Mouse (Mus musculus) brain, embryonic 14.5 days (tissue): ENCODE measurements at regions not wholly inside any gene's neighbourhood (a gene's known extent, or its start where the extent isn't known, plus 50 kb on each side); places are given as distances from the start of the nearest gene placed in this dataset.

ENCODE experiments used
- DNase-seq: peaks from one replicate; pipeline ENCODE4 v3.0.0-alpha.2; 2011; ENCODE audit warnings: low read depth
- CTCF ChIP-seq: fragments of 200-500 bp; IDR thresholded peaks from 2 replicates; pipeline ENCODE4 v1.5.1; 2012; ENCODE audit warnings: inconsistent platforms, mild to moderate bottlenecking, moderate library complexity, borderline replicate concordance; ENCODE audit not compliant: insufficient read depth, insufficient read length; ENCODE audit errors: extremely low read depth
- POLR2A ChIP-seq: fragments of 200-500 bp; IDR thresholded peaks from 2 replicates; pipeline ENCODE4 v1.6.1; 2012; ENCODE audit warnings: mild to moderate bottlenecking, inconsistent platforms, borderline replicate concordance; ENCODE audit not compliant: poor library complexity, insufficient read depth, insufficient read length, severe bottlenecking; ENCODE audit errors: extremely low read depth

DNA sequence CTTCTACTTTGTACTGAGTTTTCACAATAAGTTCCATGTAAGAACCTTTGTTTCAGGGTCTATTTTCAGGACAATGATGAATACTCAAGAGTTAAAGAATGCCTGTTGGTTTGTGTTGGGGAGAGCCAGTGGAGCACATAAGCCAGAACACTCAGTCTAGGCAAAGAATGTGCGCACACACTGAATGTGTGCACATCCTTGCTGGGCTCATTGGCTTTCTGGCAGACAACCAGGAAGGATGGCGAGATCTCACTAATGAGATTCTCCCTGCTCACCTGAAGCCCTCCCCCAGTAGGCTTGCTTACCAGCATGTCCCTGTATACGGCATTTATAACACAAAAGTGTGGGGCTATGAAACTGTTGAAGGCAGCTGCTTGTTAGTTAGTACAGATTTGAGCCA lies 411.0 kb downstream of the D3Ertd751e start:
- no peak for TF ChIP-seq CTCF
- no peak for TF ChIP-seq POLR2A
- DNase-seq = peak; percentile 34

DNA sequence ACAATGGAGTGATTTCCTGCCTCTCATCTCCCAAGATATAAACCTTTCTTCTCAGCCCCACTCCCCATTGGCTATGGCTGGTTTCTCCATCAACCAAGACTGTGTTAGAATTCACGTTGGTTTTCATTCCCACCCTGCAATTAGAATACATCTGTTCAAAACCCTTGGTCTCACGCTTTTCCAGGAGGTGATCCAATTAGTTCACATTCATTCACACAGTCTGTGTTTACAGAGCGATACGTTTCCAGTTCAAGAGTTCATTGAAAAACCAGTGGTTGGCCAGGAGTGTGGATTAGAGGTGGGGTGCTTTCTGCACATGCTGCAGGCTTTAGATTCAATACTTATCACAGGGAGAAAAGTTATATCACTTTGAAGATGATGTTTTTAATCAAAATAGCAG lies 412.5 kb downstream of the D3Ertd751e start:
- peak; percentile 74 for DNase-seq
- TF ChIP-seq POLR2A (no peak), CTCF (no peak)

DNA sequence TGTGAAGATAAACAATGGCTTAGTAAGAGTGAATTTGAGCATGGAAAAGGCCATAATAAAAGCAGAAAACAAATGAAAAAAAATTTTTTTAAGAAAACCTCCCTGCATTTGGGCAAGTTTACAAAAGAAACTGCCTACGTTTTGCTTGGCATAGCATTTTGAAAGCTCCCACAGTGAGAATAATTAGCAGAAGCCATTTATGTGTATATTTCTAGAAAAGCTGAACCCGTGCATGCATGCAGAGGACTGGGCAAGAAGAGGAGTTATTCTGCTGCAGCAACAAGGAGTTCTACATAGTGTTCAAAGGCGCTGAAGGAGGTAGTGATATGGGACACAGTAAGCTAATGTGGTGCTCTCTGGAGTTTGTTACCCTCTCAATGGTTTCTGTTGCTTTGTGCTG lies 421.3 kb downstream of the D3Ertd751e start:
- TF ChIP-seq POLR2A (no peak), CTCF (no peak)
- peak; percentile 25 for DNase-seq

DNA sequence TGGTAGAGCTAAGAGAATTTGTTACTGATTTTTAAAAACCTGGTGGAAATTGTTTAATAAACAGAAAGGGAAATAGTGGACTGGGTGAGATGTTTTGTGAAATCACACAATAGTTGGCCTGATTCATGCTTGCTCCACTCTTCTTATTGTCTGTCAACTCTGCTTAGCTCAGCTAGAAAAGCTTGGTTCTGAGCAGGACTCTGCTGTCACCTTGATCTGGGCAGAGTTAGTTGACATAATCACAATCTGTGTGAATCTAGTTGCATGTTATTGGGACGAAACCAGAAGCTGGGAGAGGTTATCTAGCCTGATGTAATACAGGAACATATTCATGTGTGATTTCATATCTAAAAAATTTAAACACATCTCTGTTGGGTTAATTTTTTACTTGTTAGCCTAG lies 456.8 kb downstream of the D3Ertd751e start:
- DNase-seq = no peak
- no peak for TF ChIP-seq CTCF
- TF ChIP-seq POLR2A = no peak

GRCm38 (mm10) chr3:42201373-42201772 lies 459.0 kb downstream of the D3Ertd751e start:
- DNase-seq = no peak
- TF ChIP-seq POLR2A (no peak), CTCF (no peak)

DNA sequence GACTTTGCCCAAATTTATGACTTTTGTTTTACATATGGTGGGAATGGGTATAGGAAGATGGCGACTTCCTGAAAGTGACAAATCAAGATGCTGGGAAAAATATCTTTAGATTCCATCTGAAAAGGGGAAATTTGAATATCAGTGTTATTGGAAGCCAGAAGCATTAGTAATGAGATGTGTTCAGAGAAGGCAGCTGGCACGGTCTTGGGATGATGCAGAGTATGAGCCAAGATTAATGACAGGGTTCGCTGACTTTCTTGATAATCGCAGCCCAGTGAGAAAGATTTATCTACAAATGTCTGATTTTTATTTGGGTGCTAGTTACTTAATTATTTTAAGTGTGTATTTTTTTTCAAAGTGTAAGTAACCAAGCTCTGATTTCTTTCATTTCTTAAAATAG lies 463.2 kb downstream of the D3Ertd751e start:
- TF ChIP-seq POLR2A (no peak), CTCF (no peak)
- peak; percentile 51 for DNase-seq

GRCm38 (mm10) chr3:42211420-42211819 lies 469.0 kb downstream of the D3Ertd751e start:
- TF ChIP-seq CTCF = no peak
- TF ChIP-seq POLR2A = no peak
- no peak for DNase-seq

GRCm38 (mm10) chr3:42212456-42212855 lies 470.0 kb downstream of the D3Ertd751e start:
- TF ChIP-seq POLR2A (no peak), CTCF (no peak)
- DNase-seq = no peak

DNA sequence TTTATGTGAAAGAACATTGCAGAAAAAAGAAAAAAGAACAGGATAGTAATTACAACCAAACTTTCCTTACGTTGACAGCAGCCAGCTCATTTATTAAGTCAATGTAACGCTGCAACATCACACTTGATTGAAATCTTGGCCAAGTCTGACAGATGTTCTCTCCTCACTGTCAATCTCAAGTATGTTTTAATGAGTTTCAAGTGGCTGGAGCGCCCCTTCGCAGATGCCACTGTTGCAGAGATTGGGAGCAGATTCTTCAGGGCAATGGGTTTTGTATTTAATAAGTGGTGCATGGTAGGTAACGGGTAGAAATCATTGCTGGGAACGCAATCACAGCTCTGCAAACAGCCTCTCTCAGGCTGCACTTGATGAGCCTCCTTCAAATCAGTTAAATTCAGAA lies 470.8 kb downstream of the D3Ertd751e start:
- TF ChIP-seq CTCF = no peak
- TF ChIP-seq POLR2A = no peak
- peak; percentile 73 for DNase-seq

DNA sequence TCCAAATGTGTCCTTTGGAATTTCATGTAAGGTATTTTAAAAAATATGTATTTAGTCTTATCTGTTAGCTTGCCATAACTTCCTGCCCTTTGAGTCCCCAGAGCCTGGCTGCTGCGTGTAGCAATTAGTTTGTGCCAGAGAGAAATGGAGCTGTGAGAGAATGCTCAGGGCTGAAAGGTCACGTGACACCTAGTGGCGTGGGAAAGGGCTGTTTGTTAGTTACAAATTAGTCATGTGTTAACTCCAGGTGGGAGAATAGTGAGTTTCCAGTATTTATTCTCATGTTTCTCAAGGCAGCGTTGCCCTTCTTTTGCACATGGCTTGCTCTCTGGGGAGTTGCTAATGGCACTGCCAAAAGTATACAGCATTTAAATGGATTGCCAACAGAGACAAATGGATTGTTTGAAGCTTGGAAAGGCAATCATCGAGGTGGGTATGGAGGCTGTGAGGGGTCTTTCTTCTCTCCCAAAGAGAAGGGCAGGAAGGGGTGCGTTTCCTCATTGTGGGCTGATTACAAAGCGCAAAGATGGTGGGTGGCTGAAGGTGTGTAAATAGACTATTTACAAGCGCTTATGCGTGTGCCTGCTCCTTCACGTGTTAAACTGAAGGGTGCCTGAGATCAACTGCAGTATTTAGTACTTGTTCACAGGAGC lies 472.3 kb downstream of the D3Ertd751e start:
- DNase-seq = peak; percentile 73
- TF ChIP-seq CTCF (no peak), POLR2A (no peak)

DNA sequence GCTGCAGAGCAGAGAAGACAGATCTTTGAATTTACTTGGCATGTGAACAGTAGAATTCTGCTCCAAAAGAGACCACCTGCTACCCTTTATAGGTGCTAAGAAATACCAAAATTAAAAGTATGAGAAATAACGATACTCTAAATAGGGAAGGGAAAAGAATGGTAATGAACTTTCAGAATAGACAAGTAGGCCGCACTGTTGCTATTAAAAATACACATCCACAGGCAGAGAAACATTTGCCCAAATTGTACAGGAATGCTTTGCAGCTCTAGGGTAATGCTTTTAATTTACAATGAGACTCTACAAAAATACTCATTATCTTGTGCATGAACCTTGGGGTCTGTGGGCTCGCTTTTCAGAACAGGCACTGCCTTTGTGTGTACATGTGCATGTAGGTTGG lies 476.3 kb downstream of the D3Ertd751e start:
- no peak for DNase-seq
- TF ChIP-seq CTCF (no peak), POLR2A (no peak)

DNA sequence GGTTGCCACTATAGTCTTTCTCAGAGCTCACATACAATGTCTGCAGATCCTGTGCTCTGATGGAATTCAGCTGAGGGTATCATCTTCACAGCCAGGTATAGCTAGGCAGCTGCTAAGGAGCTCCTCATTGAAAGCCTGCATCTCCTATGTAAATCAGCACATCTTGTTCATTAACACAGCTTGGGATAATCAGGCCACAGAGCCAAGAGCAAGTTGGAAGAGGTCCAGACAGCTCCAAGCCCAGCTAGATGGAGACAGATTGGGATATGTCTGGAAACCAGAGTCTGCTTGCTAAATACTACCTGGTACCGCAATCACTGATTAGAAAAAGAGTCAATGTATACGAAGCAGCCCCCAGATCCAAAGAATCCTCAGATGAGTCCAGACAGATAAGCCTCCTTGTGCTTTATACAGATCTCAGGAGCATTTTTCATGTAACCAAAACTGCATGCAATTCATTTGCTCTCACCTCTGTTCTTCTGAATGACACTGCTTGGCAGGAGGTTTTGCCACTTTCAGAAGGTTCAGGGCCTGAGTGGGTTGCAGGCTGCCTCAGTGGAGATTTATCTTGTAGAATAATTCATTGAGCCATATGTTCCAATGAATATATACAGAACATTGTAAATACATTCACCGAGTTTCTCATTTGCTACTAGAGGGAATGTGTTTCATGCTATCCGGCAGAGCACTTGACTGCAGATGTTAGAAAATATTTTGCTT lies 485.4 kb downstream of the D3Ertd751e start:
- TF ChIP-seq CTCF (no peak), POLR2A (no peak)
- peak; percentile 90 for DNase-seq
